Mouse (Mus musculus): Measurements from ENCODE around the gene Gk2.

DNA sequence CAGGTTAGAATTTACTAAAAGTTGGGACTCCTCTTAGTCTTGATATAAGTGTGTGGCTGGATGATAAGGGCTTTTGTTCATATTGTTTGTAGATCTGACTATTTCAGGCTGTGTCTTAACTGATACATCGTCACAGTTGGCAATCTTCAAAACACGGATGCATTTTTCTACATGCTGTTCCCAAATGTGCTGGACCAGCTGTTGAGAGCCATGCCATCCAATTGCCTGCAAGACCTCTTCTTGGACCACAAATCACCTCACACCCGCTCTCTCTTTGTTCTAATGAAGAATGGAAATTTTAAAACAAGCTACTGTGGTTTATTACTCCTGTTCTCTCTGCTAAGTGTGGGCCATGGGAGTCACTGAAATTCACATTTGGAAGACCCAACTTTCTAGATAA lies 9.1 kb upstream of the Gk2 start:
- TF ChIP-seq POLR2A (IDR thresholded peaks at IDR 0.05; ENCODE audit: control insufficient read depth, low read depth, low read length) (no peak), CTCF (IDR thresholded peaks at IDR 0.05; ENCODE audit: control insufficient read depth, insufficient read depth, insufficient replicate concordance, low read depth, low read length) (no peak)
